Mouse (Mus musculus) limb, embryonic 15.5 days (tissue): ENCODE measurements around the gene Kctd10. TPM values are rescaled to one million over a fixed set of nuclear protein-coding genes. Genes with fewer than 3 reads are reported as not detected.
A peak's percentile ranks its signal among the peaks of the same experiment; 100 is the strongest.

Experiments
- ATAC-seq: fragments of 200-750 bp; cut with Nextera tagmentation; 2 replicates; pipeline ENCODE4 v1.8.0; 2017; ENCODE audit warnings: low read depth, moderate TSS enrichment; ENCODE audit not compliant: insufficient number of reproducible peaks, low FRiP score, low TSS enrichment
- H3K27ac ChIP-seq: fragments of 300-500 bp; sonication (generic); 2 replicates; pipeline ENCODE4 v1.5.1; 2015; ENCODE audit warnings: moderate library complexity, mild to moderate bottlenecking, inconsistent platforms
- H3K27me3 ChIP-seq: fragments of 300-500 bp; sonication (generic); 2 replicates; pipeline ENCODE4 v1.6.1; 2015; ENCODE audit warnings: inconsistent platforms
- H3K36me3 ChIP-seq: fragments of 300-500 bp; sonication (generic); 2 replicates; pipeline ENCODE4 v1.6.1; 2015; ENCODE audit warnings: inconsistent platforms
- H3K4me1 ChIP-seq: fragments of 300-500 bp; sonication (generic); 2 replicates; pipeline ENCODE4 v1.6.1; 2015; ENCODE audit warnings: inconsistent platforms
- H3K4me2 ChIP-seq: fragments of 300-500 bp; sonication (generic); 2 replicates; pipeline ENCODE4 v1.6.1; 2015; ENCODE audit warnings: mild to moderate bottlenecking, inconsistent platforms
- H3K4me3 ChIP-seq: fragments of 300-500 bp; sonication (generic); 2 replicates; pipeline ENCODE4 v1.5.1; 2015; ENCODE audit warnings: mild to moderate bottlenecking, inconsistent platforms
- H3K9ac ChIP-seq: fragments of 300-500 bp; sonication (generic); 2 replicates; pipeline ENCODE4 v1.6.1; 2015; ENCODE audit warnings: inconsistent platforms
- H3K9me3 ChIP-seq: fragments of 300-500 bp; sonication (generic); 2 replicates; pipeline ENCODE4 v1.6.1; 2016; ENCODE audit warnings: inconsistent platforms
- WGBS: fragments of 180-500 bp; shearing (Covaris S2); methylation state at CpG from one replicate; pipeline ENCODE4 v1.1.7; 2015; 5-methylcytosine and 5-hydroxymethylcytosine counted together
- polyA plus RNA-seq: library from polyadenylated mRNA; unstranded; fragments of >200 nt; fragmentation: Nextera tagmentation; extraction: Ambion mirVana; gene quantifications from 2 replicates; pipeline ENCODE4 v1.2.1, GENCODE M21; 2015

Gene Kctd10
- polyA plus RNA-seq, 1 experiment from 2014 or later, result 112 TPM

DNA sequence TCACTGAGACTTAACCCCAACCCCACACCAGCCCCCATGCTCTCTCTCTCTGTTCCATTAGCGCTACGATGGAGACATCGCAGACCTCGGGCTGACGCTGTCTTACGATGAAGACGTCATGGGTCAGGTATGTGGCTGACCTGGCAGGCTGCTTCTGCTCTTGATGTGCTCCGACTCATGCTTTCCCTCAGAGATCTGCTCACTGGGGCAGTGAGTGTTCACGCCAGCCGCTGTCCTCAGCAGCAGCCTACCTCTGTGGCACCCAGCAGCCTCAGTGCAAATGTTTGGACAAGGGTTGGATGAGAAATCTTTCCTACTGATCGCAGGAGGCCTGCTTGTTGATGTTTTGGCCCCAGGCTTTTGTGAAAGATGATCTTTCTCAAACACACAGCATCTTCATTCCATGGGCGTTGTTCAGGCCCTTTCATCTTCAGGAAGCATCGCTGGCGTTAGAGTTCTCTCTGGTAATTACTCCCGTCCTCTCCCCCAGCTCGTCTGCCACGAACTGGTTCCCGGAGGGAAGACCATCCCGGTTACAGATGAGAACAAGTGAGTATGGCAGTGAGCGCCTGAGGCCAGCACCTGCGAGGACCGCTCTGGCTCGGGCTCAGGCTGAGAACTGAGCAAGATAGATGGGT lies 32.2 kb upstream of the Kctd10 start:
- ATAC-seq, result no peak
- Histone ChIP-seq H3K4me3 (no peak overlapping the region), H3K27me3 (no peaks in the 10 kb centered on the region), H3K9me3 (no peaks in the 10 kb centered on the region), H3K9ac (no peak overlapping the region), H3K4me2 (no peak overlapping the region), H3K4me1 (no peaks in the 10 kb centered on the region), H3K36me3 (peaks cover 100% of the 10 kb centered on the region), H3K27ac (no peak overlapping the region)
- 64% methylated on average over 23 of the region's 23 CpGs for WGBS

DNA sequence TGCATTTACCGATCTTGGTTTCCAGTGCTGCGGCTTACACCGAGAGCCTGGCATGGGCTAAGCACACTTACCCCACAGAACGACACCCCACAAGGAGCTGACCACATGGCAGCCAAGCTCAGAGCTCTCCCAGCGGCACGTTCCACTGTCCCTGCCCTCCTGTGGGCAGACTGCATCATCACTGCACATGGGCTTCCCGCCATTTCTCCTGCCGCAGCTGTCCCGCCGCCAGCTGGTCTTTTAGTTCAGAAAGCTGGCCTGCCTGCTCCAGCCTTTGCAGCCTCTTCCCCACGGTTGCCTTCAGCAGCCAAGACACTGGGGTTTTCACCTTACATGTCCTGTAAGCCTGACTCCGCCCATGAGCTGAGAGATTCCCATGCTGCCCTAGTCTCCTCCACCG lies 30.1 kb upstream of the Kctd10 start:
- H3K27ac ChIP-seq, result no peak overlapping the region
- 0 out of 2 replicates have a peak, but pooled peaks cover 3% of the 10 kb centered on the region for H3K4me1 ChIP-seq
- no peak for ATAC-seq
- peaks cover 100% of the 10 kb centered on the region for H3K36me3 ChIP-seq
- H3K4me2 ChIP-seq, result no peak overlapping the region
- 87% methylated on average over 13 of the region's 13 CpGs for WGBS
- no peak overlapping the region for H3K9ac ChIP-seq
- no peaks in the 10 kb centered on the region for H3K27me3 ChIP-seq
- H3K4me3 ChIP-seq, result no peak overlapping the region
- H3K9me3 ChIP-seq, result no peaks in the 10 kb centered on the region

DNA sequence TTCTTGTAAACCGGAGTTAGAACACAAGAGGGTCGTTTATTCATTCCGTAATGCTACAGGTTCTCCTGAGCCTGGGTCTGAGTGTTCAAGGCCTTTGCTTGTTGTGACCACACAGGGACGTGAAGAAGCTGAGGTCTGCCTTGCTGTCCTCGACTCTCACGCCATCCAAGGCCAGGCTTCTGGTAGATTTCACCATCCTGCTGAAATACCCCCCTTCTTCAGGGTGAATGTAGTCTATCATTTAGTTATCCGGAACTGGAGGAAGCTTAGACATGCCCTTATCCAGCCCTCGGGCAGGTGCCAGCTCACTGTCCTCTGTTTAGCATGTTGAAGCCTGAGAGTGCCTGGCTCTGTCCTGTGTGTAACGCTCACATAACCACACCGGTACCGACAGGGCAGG lies 28.5 kb upstream of the Kctd10 start:
- H3K36me3 ChIP-seq, result peaks cover 100% of the 10 kb centered on the region
- WGBS, result 85% methylated on average over 11 of the region's 11 CpGs
- no peak for ATAC-seq

DNA sequence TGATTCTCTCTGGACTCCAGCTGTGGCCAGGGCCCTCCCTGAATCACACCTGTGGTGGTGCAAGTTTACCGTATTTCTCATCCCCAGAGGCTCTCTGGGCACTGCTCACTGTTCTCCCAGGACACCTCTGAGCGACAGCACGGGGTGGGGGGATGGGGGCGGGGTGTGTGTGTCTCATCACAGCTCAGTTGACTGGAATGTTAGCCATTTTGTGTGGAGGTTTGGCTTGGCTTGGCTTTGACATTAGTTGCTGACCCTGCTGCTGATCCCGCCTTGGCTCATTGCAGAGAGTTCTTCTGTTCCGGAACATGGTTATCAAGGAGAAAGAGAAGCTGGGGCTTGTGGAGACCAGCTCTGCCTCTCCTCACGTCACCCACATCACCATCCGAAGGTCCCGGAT lies 27.5 kb upstream of the Kctd10 start:
- no peak overlapping the region for H3K9ac ChIP-seq
- H3K4me3 ChIP-seq, result no peak overlapping the region
- peaks cover 100% of the 10 kb centered on the region for H3K36me3 ChIP-seq
- no peak overlapping the region for H3K27ac ChIP-seq
- H3K27me3 ChIP-seq, result no peaks in the 10 kb centered on the region
- WGBS, result 83% methylated on average over 9 of the region's 9 CpGs
- no peaks in the 10 kb centered on the region for H3K9me3 ChIP-seq
- ATAC-seq, result no peak
- H3K4me2 ChIP-seq, result no peak overlapping the region
- 0 out of 2 replicates have a peak, but pooled peaks cover 3% of the 10 kb centered on the region for H3K4me1 ChIP-seq

More for the DNA sequence above, 28.5 kb upstream of the Kctd10 start:
- H3K4me3 ChIP-seq, result no peak overlapping the region
- H3K4me1 ChIP-seq, result 0 out of 2 replicates have a peak, but pooled peaks cover 3% of the 10 kb centered on the region
- no peaks in the 10 kb centered on the region for H3K27me3 ChIP-seq
- H3K9ac ChIP-seq, result no peak overlapping the region
- H3K27ac ChIP-seq, result no peak overlapping the region
- no peaks in the 10 kb centered on the region for H3K9me3 ChIP-seq
- no peak overlapping the region for H3K4me2 ChIP-seq

DNA sequence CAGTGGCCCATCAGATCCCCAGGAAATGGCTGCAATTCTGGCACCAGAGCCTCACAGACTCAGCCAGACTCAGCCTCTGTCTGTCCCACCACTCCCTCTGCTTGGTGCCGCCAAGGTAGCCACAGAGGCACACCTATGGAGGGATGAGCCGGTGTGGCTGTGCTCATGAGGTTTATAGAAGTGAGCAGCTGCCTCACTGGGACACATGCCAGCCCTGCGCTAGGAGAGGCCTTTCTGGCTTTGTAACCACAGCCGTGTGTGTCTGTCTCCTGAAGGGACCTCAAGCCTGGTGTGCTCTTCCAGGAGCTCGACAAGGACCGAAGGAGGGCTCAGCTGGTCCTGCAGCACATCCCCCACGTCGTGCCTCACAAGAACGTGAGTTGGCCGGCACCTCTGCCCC lies 27.0 kb upstream of the Kctd10 start:
- Histone ChIP-seq H3K9ac (no peak overlapping the region), H3K27ac (no peak overlapping the region), H3K4me1 (0 out of 2 replicates have a peak, but pooled peaks cover 3% of the 10 kb centered on the region), H3K9me3 (no peaks in the 10 kb centered on the region), H3K4me2 (no peak overlapping the region), H3K4me3 (no peak overlapping the region), H3K36me3 (peaks cover 100% of the 10 kb centered on the region), H3K27me3 (no peaks in the 10 kb centered on the region)
- WGBS, result 77% methylated on average over 10 of the region's 10 CpGs
- ATAC-seq, result no peak

DNA sequence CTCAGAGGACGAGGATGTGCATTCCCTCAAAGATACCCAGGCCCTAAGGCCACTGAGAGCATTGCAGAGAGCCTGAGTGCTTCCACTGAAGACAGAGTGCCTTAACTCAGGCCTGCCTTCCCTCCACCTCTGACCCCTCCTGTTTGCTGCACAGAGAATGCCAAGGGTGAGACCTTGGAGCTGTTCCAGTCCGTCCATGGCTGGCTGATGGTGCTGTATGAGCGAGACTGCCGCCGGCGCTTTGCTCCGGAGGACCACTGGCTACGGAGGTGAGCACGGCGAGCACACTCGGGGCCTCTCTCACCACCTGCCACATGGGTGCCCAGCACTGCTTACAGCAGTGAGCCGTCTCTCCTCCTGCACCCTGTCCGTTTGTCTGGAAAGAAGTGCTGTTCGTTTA lies 26.3 kb upstream of the Kctd10 start:
- Histone ChIP-seq H3K9ac (no peak overlapping the region), H3K36me3 (peaks cover 100% of the 10 kb centered on the region), H3K27ac (no peak overlapping the region), H3K9me3 (no peaks in the 10 kb centered on the region), H3K4me2 (no peak overlapping the region), H3K4me1 (0 out of 2 replicates have a peak, but pooled peaks cover 3% of the 10 kb centered on the region), H3K27me3 (no peaks in the 10 kb centered on the region), H3K4me3 (no peak overlapping the region)
- WGBS, result 79% methylated on average over 14 of the region's 14 CpGs
- ATAC-seq, result no peak

DNA sequence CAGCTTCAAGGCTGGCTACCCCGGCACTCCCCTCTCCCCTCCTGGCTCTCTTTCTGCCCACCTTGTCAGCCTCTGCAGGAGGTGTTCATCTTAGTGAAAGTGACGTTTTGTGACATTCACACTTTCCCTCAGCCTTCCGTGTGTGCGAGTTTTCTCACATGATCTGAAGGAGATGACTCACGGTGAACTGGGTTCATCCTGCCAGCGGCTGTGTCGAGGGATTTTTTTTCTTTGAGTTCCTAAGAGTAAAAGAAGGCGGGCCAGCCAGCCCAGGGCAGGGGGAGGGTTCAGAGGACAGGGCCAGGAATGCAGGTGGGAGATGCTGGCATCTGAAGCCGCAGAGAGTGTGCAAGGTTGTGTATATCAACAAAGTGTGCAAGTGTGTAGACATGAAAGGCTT lies 12.9 kb upstream of the Kctd10 start:
- ATAC-seq, result no peak

DNA sequence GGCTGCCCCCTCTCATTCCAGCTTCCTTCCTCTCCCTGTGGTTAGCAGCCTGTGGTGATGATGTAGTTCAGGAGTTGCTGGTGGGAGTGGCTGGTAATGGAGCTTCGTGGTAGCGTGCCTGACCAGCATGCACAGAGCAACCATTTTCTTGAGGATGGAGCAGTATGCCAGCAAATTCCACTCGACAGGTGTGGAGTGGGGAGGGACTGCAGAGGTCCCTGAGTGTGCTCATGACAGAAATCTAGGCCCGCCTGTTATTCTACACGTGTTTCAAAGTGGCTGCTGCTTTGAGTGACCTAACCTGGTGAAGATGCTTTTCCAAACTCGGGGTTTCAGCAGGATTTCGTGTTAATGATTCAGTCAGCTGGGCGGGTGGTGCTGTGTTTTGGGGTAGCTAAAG lies 4.1 kb upstream of the Kctd10 start:
- Histone ChIP-seq H3K27ac (no peak overlapping the region), H3K9ac (no peak overlapping the region), H3K4me2 (no peak overlapping the region), H3K27me3 (no peaks in the 10 kb centered on the region), H3K4me3 (no peak overlapping the region), H3K9me3 (no peaks in the 10 kb centered on the region), H3K4me1 (peaks cover 17% of the 10 kb centered on the region), H3K36me3 (peaks cover 52% of the 10 kb centered on the region)
- no peak for ATAC-seq
- 90% methylated on average over 8 of the region's 8 CpGs for WGBS

More for the DNA sequence above, 12.9 kb upstream of the Kctd10 start:
- H3K36me3 ChIP-seq, result peaks cover 94% of the 10 kb centered on the region
- H3K4me1 ChIP-seq, result no peaks in the 10 kb centered on the region
- WGBS, result 74% methylated on average over 9 of the region's 9 CpGs
- no peaks in the 10 kb centered on the region for H3K9me3 ChIP-seq
- no peaks in the 10 kb centered on the region for H3K27me3 ChIP-seq
- H3K4me2 ChIP-seq, result no peak overlapping the region
- no peak overlapping the region for H3K27ac ChIP-seq
- H3K4me3 ChIP-seq, result no peak overlapping the region
- H3K9ac ChIP-seq, result no peak overlapping the region

DNA sequence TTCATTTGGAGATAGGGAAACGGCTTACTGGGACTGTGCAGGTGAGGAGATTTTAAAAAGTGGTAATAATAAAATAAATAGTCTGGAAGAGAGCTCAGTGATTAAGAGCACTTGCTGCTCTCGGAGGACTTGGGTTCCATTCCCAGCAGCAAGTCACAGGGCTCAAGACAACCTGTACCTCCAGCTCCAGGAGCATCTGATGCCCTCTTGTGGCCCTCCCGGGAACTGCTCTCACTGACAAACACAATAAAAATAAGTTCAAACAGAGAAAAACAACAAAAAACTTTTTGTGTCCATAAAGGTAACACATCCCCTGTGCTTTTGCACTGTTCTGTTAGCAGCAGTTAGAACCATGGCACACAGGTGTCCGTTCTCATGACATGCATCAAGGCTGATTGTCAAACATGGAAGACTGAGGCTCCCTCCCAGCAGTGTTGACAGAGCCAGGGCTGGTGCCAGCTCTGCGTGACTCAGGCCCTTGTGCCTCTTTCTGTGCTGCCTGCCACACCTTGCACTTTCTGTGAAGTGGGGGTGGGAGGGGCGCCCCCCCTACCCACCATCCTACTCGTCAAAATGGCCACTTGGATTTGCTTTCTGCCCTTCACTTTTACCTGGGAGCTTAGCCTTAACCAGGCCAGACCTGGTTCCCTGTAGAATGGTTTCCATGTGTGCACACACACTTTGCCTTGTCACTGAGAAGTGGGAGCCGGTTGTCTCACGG lies 3.0 kb upstream of the Kctd10 start:
- ATAC-seq, result no peak
- WGBS, result 78% methylated on average over 9 of the region's 9 CpGs
- H3K4me3 ChIP-seq, result no peak overlapping the region
- no peak overlapping the region for H3K27ac ChIP-seq
- H3K9ac ChIP-seq, result no peak overlapping the region
- H3K9me3 ChIP-seq, result no peaks in the 10 kb centered on the region
- H3K4me2 ChIP-seq, result no peak overlapping the region
- H3K4me1 ChIP-seq, result peaks cover 27% of the 10 kb centered on the region
- H3K36me3 ChIP-seq, result peaks cover 41% of the 10 kb centered on the region
- H3K27me3 ChIP-seq, result no peaks in the 10 kb centered on the region

DNA sequence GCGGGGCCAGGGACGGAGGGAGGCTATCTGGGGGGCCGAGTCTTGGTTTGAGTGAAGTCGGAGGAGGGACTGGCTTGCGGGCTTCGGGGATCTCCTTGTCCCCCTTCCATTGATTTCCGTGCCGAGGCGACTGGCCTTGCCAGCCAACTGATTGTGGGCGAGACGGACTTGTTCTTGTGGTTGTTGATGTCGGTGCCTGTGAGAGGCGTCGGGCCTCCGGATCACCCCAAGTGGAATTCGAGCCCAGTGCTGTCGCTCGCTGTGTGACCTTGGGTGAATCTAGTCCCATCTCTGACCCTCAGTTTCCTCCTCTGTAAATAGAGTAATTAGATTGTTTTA lies 674 bp upstream of the Kctd10 start:
- peak overlapping the region; percentile 92 for H3K27ac ChIP-seq
- WGBS, result under 1% methylated on average over 17 of the region's 18 CpGs
- H3K4me2 ChIP-seq, result peak overlapping the region; percentile 80
- no peaks in the 10 kb centered on the region for H3K27me3 ChIP-seq
- H3K36me3 ChIP-seq, result peaks cover 23% of the 10 kb centered on the region
- no peak for ATAC-seq
- H3K4me3 ChIP-seq, result peak overlapping the region; percentile 90
- H3K9me3 ChIP-seq, result no peaks in the 10 kb centered on the region
- H3K9ac ChIP-seq, result peak overlapping the region; percentile 95
- H3K4me1 ChIP-seq, result peaks cover 48% of the 10 kb centered on the region

DNA sequence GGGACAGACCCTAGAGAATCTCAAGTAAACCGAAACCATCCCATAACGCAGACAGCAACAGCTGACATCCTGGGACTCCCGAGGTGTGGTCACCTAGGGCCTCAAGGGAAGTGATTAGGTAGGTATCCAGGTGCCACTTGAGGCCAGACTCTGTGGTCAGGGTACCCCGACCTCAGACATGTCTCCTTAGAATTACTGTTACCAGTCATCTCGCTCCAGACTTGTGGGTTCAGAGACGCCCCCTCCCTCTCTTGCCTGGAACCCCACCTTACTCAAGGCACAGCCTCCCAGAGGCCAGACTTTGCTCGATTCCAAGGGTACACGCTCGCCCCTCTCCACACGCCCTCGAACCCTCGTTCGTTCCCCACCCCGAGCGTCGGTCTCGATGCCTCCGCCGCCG lies 545 bp downstream of the Kctd10 start:
- H3K4me2 ChIP-seq, result peak overlapping the region; percentile 80
- H3K4me3 ChIP-seq, result peak overlapping the region; percentile 90
- H3K36me3 ChIP-seq, result peaks cover 20% of the 10 kb centered on the region
- ATAC-seq, result peak; percentile 28; the same call in 1 of the 2 replicates
- 1% methylated on average over 20 of the region's 20 CpGs for WGBS
- H3K4me1 ChIP-seq, result peaks cover 53% of the 10 kb centered on the region
- H3K9me3 ChIP-seq, result no peaks in the 10 kb centered on the region
- no peaks in the 10 kb centered on the region for H3K27me3 ChIP-seq
- H3K9ac ChIP-seq, result peak overlapping the region; percentile 95
- peak overlapping the region; percentile 92 for H3K27ac ChIP-seq

DNA sequence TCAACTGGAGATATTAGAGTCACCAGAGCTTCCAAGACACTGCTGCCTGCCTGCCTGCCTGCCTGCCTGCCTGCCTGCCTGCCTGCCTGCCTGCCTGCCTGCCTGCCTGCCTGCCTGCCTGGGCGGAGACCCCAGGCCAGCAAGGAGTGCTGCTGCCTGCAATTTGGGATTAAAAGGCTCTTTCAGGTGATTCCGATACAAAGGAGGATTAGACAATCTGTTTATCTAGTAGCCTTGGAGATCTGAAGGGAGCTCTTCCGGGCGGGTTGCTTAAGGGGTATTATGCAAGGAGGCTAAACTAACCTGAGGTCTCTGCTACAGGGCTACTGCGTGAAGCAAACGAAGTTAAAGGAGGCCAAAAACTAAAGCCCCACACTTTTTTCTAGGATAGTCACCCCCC lies 1.4 kb downstream of the Kctd10 start:
- Histone ChIP-seq H3K36me3 (peaks cover 21% of the 10 kb centered on the region), H3K9me3 (no peaks in the 10 kb centered on the region), H3K4me1 (peaks cover 62% of the 10 kb centered on the region), H3K4me2 (peak overlapping the region; percentile 80), H3K9ac (0 out of 2 replicates have a peak overlapping the region, but pooled peaks have one; percentile 17), H3K27me3 (no peaks in the 10 kb centered on the region), H3K27ac (peak overlapping the region; percentile 62), H3K4me3 (peak overlapping the region; percentile 90)
- no peak for ATAC-seq
- WGBS, result 35% methylated on average over 6 of the region's 6 CpGs
